Mouse (Mus musculus) C2C12 (cell line): ENCODE data around the gene Tent5c.

Source experiments
- CTCF ChIP-seq: IDR thresholded peaks from one replicate; pipeline ENCODE4 v1.5.1; 2011; ENCODE audit not compliant: control insufficient read depth, insufficient read depth, insufficient read length
- MAX ChIP-seq: IDR thresholded peaks from one replicate; pipeline ENCODE4 v1.6.1; 2011; ENCODE audit warnings: mild to moderate bottlenecking, control low read depth
- USF1 ChIP-seq: IDR thresholded peaks from one replicate; pipeline ENCODE4 v1.6.1; 2011; ENCODE audit warnings: low read depth, mild to moderate bottlenecking, control low read depth, moderate library complexity

DNA sequence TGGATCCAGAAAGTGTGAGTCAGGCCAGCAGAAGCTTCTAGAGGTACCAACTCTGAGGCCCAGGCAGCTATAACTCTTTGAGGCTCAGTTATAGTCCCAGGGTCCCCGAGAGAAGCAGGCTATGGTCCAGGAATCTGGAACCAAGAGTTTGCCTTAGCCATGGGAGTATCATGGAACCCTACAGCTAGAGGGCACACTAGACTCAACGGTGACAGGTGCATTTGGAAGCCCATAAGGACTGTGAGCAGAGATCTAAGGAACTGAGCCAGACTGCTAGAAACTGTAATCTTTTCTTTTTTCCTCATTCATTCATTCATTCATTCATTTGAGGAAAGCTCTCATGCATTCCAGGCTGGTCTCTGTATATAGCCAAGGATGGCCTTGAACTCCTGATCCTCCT, 28.6 kb downstream of the Tent5c start:
- no peak for TF ChIP-seq MAX
- no peak for TF ChIP-seq USF1
- TF ChIP-seq CTCF = no peak
